Mouse (Mus musculus): ENCODE data around the gene Stpg4.

GRCm38 (mm10) chr17:87446767-87447611 lies 19.4 kb upstream of the Stpg4 start, which contains the start of gene Calm2:
- peak; percentile 94 for TF ChIP-seq POLR2A (IDR thresholded peaks at IDR 0.05; ENCODE audit: insufficient read depth, low read depth, low read length)
- TF ChIP-seq CTCF (IDR thresholded peaks at IDR 0.05; ENCODE audit: insufficient read depth, low read depth, low read length) = no peak; the same call in 1 of the 2 replicates
